Mouse (Mus musculus): ENCODE measurements at regions not wholly inside any gene's neighbourhood (a gene's known extent, or its start where the extent isn't known, plus 50 kb on each side); places are given as distances from the start of the nearest gene placed in this dataset.
"Not testable (repeated sequence)": the region's sequence is repeated elsewhere in the genome, so short reads cannot be mapped to it uniquely, and the experiment has no call there.

GRCm38 (mm10) chr5:151733991-151734390, 82.9 kb upstream of the Rfc3 start:
- Histone ChIP-seq H3K36me3 (ENCODE audit: control insufficient read depth, insufficient read depth, low read length) (no peaks in the 10 kb centered on the region), H3K9ac (ENCODE audit: low read depth, low read length) (no peak overlapping the region), H3K4me1 (replicated peaks; ENCODE audit: control insufficient read depth, insufficient read depth, low read length) (no peaks in the 10 kb centered on the region), H3K4me3 (ENCODE audit: low read depth, low read length) (no peak overlapping the region), H3K9me3 (ENCODE audit: control insufficient read depth, low read length) (no peaks in the 10 kb centered on the region), H3K27me3 (replicated peaks; ENCODE audit: control insufficient read depth, insufficient read depth, low read length) (no peaks in the 10 kb centered on the region), H3K4me2 (no peak overlapping the region), H3K27ac (ENCODE audit: low read depth, low read length) (no peak overlapping the region)
- no peak for DNase-seq (ENCODE audit: low spot score)
- 68% methylated on average over 1 of the region's 1 CpGs for WGBS
- ATAC-seq (replicated peaks; ENCODE audit: low FRiP score): no peak

- H3K9me3 ChIP-seq (ENCODE audit: control insufficient read depth, low read length): no peaks in the 10 kb centered on the region
- H3K4me2 ChIP-seq: no peak overlapping the region
- no peaks in the 10 kb centered on the region for H3K36me3 ChIP-seq (ENCODE audit: control insufficient read depth, insufficient read depth, low read length)
- ATAC-seq (replicated peaks; ENCODE audit: low FRiP score) (no peak), DNase-seq (ENCODE audit: low spot score) (no peak)
- 79% methylated on average over 2 of the region's 2 CpGs for WGBS
- H3K4me1 ChIP-seq (replicated peaks; ENCODE audit: control insufficient read depth, insufficient read depth, low read length): peaks cover 3% of the 10 kb centered on the region; the same call in 1 of the 2 replicates
- H3K4me3 ChIP-seq (ENCODE audit: low read depth, low read length): no peak overlapping the region
- no peaks in the 10 kb centered on the region for H3K27me3 ChIP-seq (replicated peaks; ENCODE audit: control insufficient read depth, insufficient read depth, low read length)
- H3K27ac ChIP-seq (ENCODE audit: low read depth, low read length): no peak overlapping the region
- no peak overlapping the region for H3K9ac ChIP-seq (ENCODE audit: low read depth, low read length)
Measured at GRCm38 (mm10) chr5:151725619-151726018, 74.6 kb upstream of the Rfc3 start.

- H3K9me3 ChIP-seq (ENCODE audit: control insufficient read depth, low read length); H3K4me3 ChIP-seq (ENCODE audit: low read depth, low read length); H3K27ac ChIP-seq (ENCODE audit: low read depth, low read length); H3K4me2 ChIP-seq; H3K36me3 ChIP-seq (ENCODE audit: control insufficient read depth, insufficient read depth, low read length); H3K27me3 ChIP-seq (replicated peaks; ENCODE audit: control insufficient read depth, insufficient read depth, low read length); H3K9ac ChIP-seq (ENCODE audit: low read depth, low read length); DNase-seq (ENCODE audit: low spot score); H3K4me1 ChIP-seq (replicated peaks; ENCODE audit: control insufficient read depth, insufficient read depth, low read length): not testable (repeated sequence)
- ATAC-seq (replicated peaks; ENCODE audit: low FRiP score): peak; percentile 64
- 53% methylated on average over 5 of the region's 5 CpGs for WGBS
Measured at GRCm38 (mm10) chr5:151724403-151724802, 73.4 kb upstream of the Rfc3 start.

GRCm38 (mm10) chr5:151722458-151722857, 71.4 kb upstream of the Rfc3 start:
- no peak for DNase-seq (ENCODE audit: low spot score)
- Histone ChIP-seq H3K9me3 (ENCODE audit: control insufficient read depth, low read length) (no peaks in the 10 kb centered on the region), H3K27me3 (replicated peaks; ENCODE audit: control insufficient read depth, insufficient read depth, low read length) (no peaks in the 10 kb centered on the region), H3K36me3 (ENCODE audit: control insufficient read depth, insufficient read depth, low read length) (no peaks in the 10 kb centered on the region), H3K9ac (ENCODE audit: low read depth, low read length) (no peak overlapping the region), H3K4me2 (no peak overlapping the region), H3K27ac (ENCODE audit: low read depth, low read length) (no peak overlapping the region), H3K4me3 (ENCODE audit: low read depth, low read length) (no peak overlapping the region), H3K4me1 (replicated peaks; ENCODE audit: control insufficient read depth, insufficient read depth, low read length) (peaks cover 3% of the 10 kb centered on the region; the same call in 1 of the 2 replicates)
- no peak for ATAC-seq (replicated peaks; ENCODE audit: low FRiP score)

GRCm38 (mm10) chr5:151719757-151720156, 68.7 kb upstream of the Rfc3 start:
- H3K4me3 ChIP-seq (ENCODE audit: low read depth, low read length); H3K9ac ChIP-seq (ENCODE audit: low read depth, low read length); ATAC-seq (replicated peaks; ENCODE audit: low FRiP score); DNase-seq (ENCODE audit: low spot score); H3K4me2 ChIP-seq; H3K36me3 ChIP-seq (ENCODE audit: control insufficient read depth, insufficient read depth, low read length); H3K9me3 ChIP-seq (ENCODE audit: control insufficient read depth, low read length); H3K27me3 ChIP-seq (replicated peaks; ENCODE audit: control insufficient read depth, insufficient read depth, low read length); H3K27ac ChIP-seq (ENCODE audit: low read depth, low read length); H3K4me1 ChIP-seq (replicated peaks; ENCODE audit: control insufficient read depth, insufficient read depth, low read length): not testable (repeated sequence)
- 72% methylated on average over 10 of the region's 10 CpGs for WGBS

GRCm38 (mm10) chr5:151717923-151718322, 66.9 kb upstream of the Rfc3 start:
- DNase-seq (ENCODE audit: low spot score) (no peak), ATAC-seq (replicated peaks; ENCODE audit: low FRiP score) (no peak)
- WGBS: 50% methylated on average over 1 of the region's 1 CpGs
- H3K27ac ChIP-seq (ENCODE audit: low read depth, low read length): no peak overlapping the region
- H3K4me3 ChIP-seq (ENCODE audit: low read depth, low read length): no peak overlapping the region
- H3K27me3 ChIP-seq (replicated peaks; ENCODE audit: control insufficient read depth, insufficient read depth, low read length): no peaks in the 10 kb centered on the region
- no peaks in the 10 kb centered on the region for H3K4me1 ChIP-seq (replicated peaks; ENCODE audit: control insufficient read depth, insufficient read depth, low read length)
- H3K36me3 ChIP-seq (ENCODE audit: control insufficient read depth, insufficient read depth, low read length): no peaks in the 10 kb centered on the region
- H3K4me2 ChIP-seq: no peak overlapping the region
- H3K9ac ChIP-seq (ENCODE audit: low read depth, low read length): no peak overlapping the region
- H3K9me3 ChIP-seq (ENCODE audit: control insufficient read depth, low read length): no peaks in the 10 kb centered on the region

- H3K27me3 ChIP-seq (replicated peaks; ENCODE audit: control insufficient read depth, insufficient read depth, low read length): no peaks in the 10 kb centered on the region
Measured at GRCm38 (mm10) chr5:151705226-151705625, 54.2 kb upstream of the Rfc3 start.

GRCm38 (mm10) chr5:151704049-151704448, 53.0 kb upstream of the Rfc3 start:
- H3K4me1 ChIP-seq (replicated peaks; ENCODE audit: control insufficient read depth, insufficient read depth, low read length): no peaks in the 10 kb centered on the region
- no peak overlapping the region for H3K27ac ChIP-seq (ENCODE audit: low read depth, low read length)
- ATAC-seq (replicated peaks; ENCODE audit: low FRiP score) (no peak), DNase-seq (ENCODE audit: low spot score) (no peak)
- no peaks in the 10 kb centered on the region for H3K36me3 ChIP-seq (ENCODE audit: control insufficient read depth, insufficient read depth, low read length)
- H3K9me3 ChIP-seq (ENCODE audit: control insufficient read depth, low read length): no peaks in the 10 kb centered on the region
- H3K4me2 ChIP-seq: no peak overlapping the region
- H3K4me3 ChIP-seq (ENCODE audit: low read depth, low read length): no peak overlapping the region
- no peaks in the 10 kb centered on the region for H3K27me3 ChIP-seq (replicated peaks; ENCODE audit: control insufficient read depth, insufficient read depth, low read length)
- H3K9ac ChIP-seq (ENCODE audit: low read depth, low read length): no peak overlapping the region

More at GRCm38 (mm10) chr5:151705226-151705625, 54.2 kb upstream of the Rfc3 start:
- H3K4me2 ChIP-seq: no peak overlapping the region
- no peaks in the 10 kb centered on the region for H3K4me1 ChIP-seq (replicated peaks; ENCODE audit: control insufficient read depth, insufficient read depth, low read length)
- DNase-seq (ENCODE audit: low spot score) (no peak), ATAC-seq (replicated peaks; ENCODE audit: low FRiP score) (no peak)
- H3K27ac ChIP-seq (ENCODE audit: low read depth, low read length): no peak overlapping the region
- no peak overlapping the region for H3K9ac ChIP-seq (ENCODE audit: low read depth, low read length)
- no peaks in the 10 kb centered on the region for H3K9me3 ChIP-seq (ENCODE audit: control insufficient read depth, low read length)
- no peaks in the 10 kb centered on the region for H3K36me3 ChIP-seq (ENCODE audit: control insufficient read depth, insufficient read depth, low read length)
- no peak overlapping the region for H3K4me3 ChIP-seq (ENCODE audit: low read depth, low read length)

Data from liver, embryonic 11.5 days (tissue).